ENCODE assay signal across 19 mouse cellular contexts in the genomic region with DNA sequence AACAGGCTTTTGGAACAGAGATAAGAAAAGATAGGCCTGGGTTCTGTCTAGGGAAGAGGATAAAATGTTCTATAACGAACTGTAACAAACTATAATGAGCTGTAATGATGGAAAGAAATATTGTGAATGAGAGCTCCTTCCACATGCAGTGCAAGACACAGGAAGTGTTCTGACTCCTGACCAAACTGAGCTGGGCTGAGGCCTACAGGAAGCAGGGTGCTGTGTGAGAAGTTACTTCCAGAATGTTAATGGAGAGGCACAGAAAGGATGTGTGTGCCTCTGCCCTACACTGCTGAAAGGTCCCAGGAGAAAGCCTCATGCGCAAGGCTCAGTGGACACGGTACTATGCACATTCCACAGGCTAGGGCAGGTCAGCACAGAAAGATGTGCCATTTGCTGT.
DNase-seq lines count a peak whose midpoint lies in the region.
"Had no signal": no experiment of that assay in that cellular context is flagged by ENCODE, and none has a peak within 500 bp of the region (broad histone marks: within the 10 kb centered on the region; RNA-seq: fewer than 3 reads in every experiment).

No protein-coding gene starts in this region.

- H3K9me3 ChIP-seq in embryonic facial prominence, embryonic 10.5 days: no peaks in the 10 kb centered on the region
- H3K9me3 ChIP-seq: forebrain, embryonic 13.5 days; hindbrain, embryonic 10.5 days; limb, embryonic 15.5 days had no signal

- no peaks in the 10 kb centered on the region for H3K36me3 ChIP-seq in embryonic facial prominence, embryonic 10.5 days (replicated peaks)
- H3K36me3 ChIP-seq: hindbrain, embryonic 10.5 days; limb, embryonic 15.5 days had no signal

- no peak overlapping the region for H3K4me3 ChIP-seq in embryonic facial prominence, embryonic 10.5 days
- H3K4me3 ChIP-seq: forebrain, embryonic 13.5 days; gastrocnemius, adult 2 months; hindbrain, embryonic 10.5 days; limb, embryonic 15.5 days had no signal

- peaks cover 16% of the 10 kb centered on the region for H3K4me1 ChIP-seq in embryonic facial prominence, embryonic 10.5 days
- H3K4me1 ChIP-seq: forebrain, embryonic 13.5 days; hindbrain, embryonic 10.5 days had no signal

- WGBS in embryonic facial prominence, embryonic 10.5 days: 67% methylated on average over 3 of the region's 3 CpGs

- H3K27ac ChIP-seq in embryonic facial prominence, embryonic 10.5 days (replicated peaks): peak overlapping the region; percentile 48; the same call in 1 of the 2 replicates
- H3K27ac ChIP-seq: forebrain, embryonic 13.5 days; gastrocnemius, adult 2 months; hindbrain, embryonic 10.5 days; hindbrain, postnatal 0 days; limb, embryonic 15.5 days had no signal

- peak; percentile 5 for DNase-seq in kidney, postnatal 14 days
- DNase-seq in kidney, adult 8-10 months: no peak
- DNase-seq in lung, postnatal 10 days: peak; percentile 3
- DNase-seq in lung, adult 18-20 months: no peak
- DNase-seq in embryonic facial prominence, embryonic 10.5 days (ENCODE audit: low spot score): peak; percentile 7
- DNase-seq in retina, postnatal 1 day: no peak
- no peak for DNase-seq in right cerebral cortex, postnatal 14 days
- DNase-seq: adrenal gland, adult 8-10 months; cerebellum, adult 2 months; cerebellum, postnatal 25 days; gastrocnemius, adult 2 months; heart, postnatal 10 days; kidney, adult 11 months; layer of hippocampus, adult 9-11 months; midbrain, embryonic 14.5 days had no signal

- no peaks in the 10 kb centered on the region for H3K27me3 ChIP-seq in embryonic facial prominence, embryonic 10.5 days (replicated peaks; ENCODE audit: low read depth, poor library complexity, severe bottlenecking)
- H3K27me3 ChIP-seq: forebrain, embryonic 13.5 days; limb, embryonic 15.5 days had no signal

Comparison
In these comparisons a context has a peak if more than half of its experiments do, and no peak if none do; other contexts are left out.
1. DNase-seq: peak in kidney, postnatal 14 days (single experiment), lung, postnatal 10 days (single experiment) and embryonic facial prominence, embryonic 10.5 days (single experiment); none in kidney, adult 8-10 months (0 of 2), lung, adult 18-20 months (0 of 2), retina, postnatal 1 day (single experiment) and right cerebral cortex, postnatal 14 days (single experiment).